Mouse (Mus musculus) forebrain, embryonic 10.5 days (tissue): Measurements from ENCODE around the gene Opcml. TPM values are rescaled to one million over a fixed set of nuclear protein-coding genes. Genes with fewer than 3 reads are reported as not detected.

Experiments
- DNase-seq: peaks from one replicate; pipeline ENCODE4 v3.0.0-alpha.2; 2017; ENCODE audit warnings: low spot score; ENCODE audit errors: extremely low spot score
- H3K27ac ChIP-seq: fragments of 300-500 bp; sonication (generic); 2 replicates; pipeline ENCODE4 v1.5.1; 2016; ENCODE audit warnings: mild to moderate bottlenecking
- H3K27me3 ChIP-seq: fragments of 300-500 bp; sonication (generic); 2 replicates; pipeline ENCODE4 v1.6.1; 2016; ENCODE audit warnings: mild to moderate bottlenecking; ENCODE audit not compliant: poor library complexity, severe bottlenecking
- H3K36me3 ChIP-seq: fragments of 300-500 bp; sonication (generic); replicated peaks from 2 replicates; pipeline ENCODE4 v1.6.1; 2016; ENCODE audit warnings: mild to moderate bottlenecking, moderate library complexity
- H3K4me1 ChIP-seq: fragments of 300-500 bp; sonication (generic); 2 replicates; pipeline ENCODE4 v1.6.1; 2016
- H3K4me3 ChIP-seq: fragments of 300-500 bp; sonication (generic); 2 replicates; pipeline ENCODE4 v1.5.1; 2016; ENCODE audit warnings: mild to moderate bottlenecking, moderate library complexity
- H3K9me3 ChIP-seq: fragments of 300-500 bp; sonication (generic); 2 replicates; pipeline ENCODE4 v1.6.1; 2016; ENCODE audit warnings: mild to moderate bottlenecking, moderate library complexity
- WGBS: fragments of 180-500 bp; shearing (Covaris S2); methylation state at CpG from one replicate; pipeline ENCODE4 v1.1.7; 2016; 5-methylcytosine and 5-hydroxymethylcytosine counted together
- polyA plus RNA-seq: library from polyadenylated mRNA; unstranded; fragments of >200 nt; fragmentation: Nextera tagmentation; extraction: Ambion mirVana; gene quantifications from 2 replicates; pipeline ENCODE4 v1.2.1, GENCODE M21; 2016

The Opcml gene
- polyA plus RNA-seq, 1 experiment from 2014 or later: 1.4 TPM

GRCm38 (mm10) chr9:28548189-28548588 is 757.6 kb downstream of the Opcml start:
- Histone ChIP-seq H3K4me1 (peaks cover 6% of the 10 kb centered on the region), H3K27ac (0 out of 2 replicates have a peak overlapping the region, but pooled peaks have one; percentile 20), H3K36me3 (no peaks in the 10 kb centered on the region), H3K27me3 (no peaks in the 10 kb centered on the region), H3K9me3 (no peaks in the 10 kb centered on the region), H3K4me3 (no peak overlapping the region)
- no peak for DNase-seq
- WGBS: 59% methylated on average over 9 of the region's 9 CpGs

GRCm38 (mm10) chr9:28552387-28553182 is 762.0 kb downstream of the Opcml start:
- no peaks in the 10 kb centered on the region for H3K9me3 ChIP-seq

GRCm38 (mm10) chr9:28558628-28559027 is 768.1 kb downstream of the Opcml start:
- no peaks in the 10 kb centered on the region for H3K27me3 ChIP-seq
- no peak overlapping the region for H3K27ac ChIP-seq
- no peak overlapping the region for H3K4me3 ChIP-seq
- no peak for DNase-seq
- H3K4me1 ChIP-seq: peaks cover 4% of the 10 kb centered on the region; the same call in 1 of the 2 replicates
- WGBS: 87% methylated on average over 2 of the region's 2 CpGs
- no peaks in the 10 kb centered on the region for H3K9me3 ChIP-seq
- H3K36me3 ChIP-seq: no peaks in the 10 kb centered on the region

More at GRCm38 (mm10) chr9:28552387-28553182, 762.0 kb downstream of the Opcml start:
- no peak for DNase-seq
- no peaks in the 10 kb centered on the region for H3K36me3 ChIP-seq
- 91% methylated on average over 1 of the region's 1 CpGs for WGBS
- no peak overlapping the region for H3K4me3 ChIP-seq
- H3K27ac ChIP-seq: no peak overlapping the region
- peaks cover 6% of the 10 kb centered on the region for H3K4me1 ChIP-seq
- no peaks in the 10 kb centered on the region for H3K27me3 ChIP-seq

GRCm38 (mm10) chr9:28561761-28562160 is 771.2 kb downstream of the Opcml start:
- no peak overlapping the region for H3K4me3 ChIP-seq
- H3K36me3 ChIP-seq: no peaks in the 10 kb centered on the region
- 73% methylated on average over 6 of the region's 6 CpGs for WGBS
- no peak overlapping the region for H3K27ac ChIP-seq
- no peaks in the 10 kb centered on the region for H3K27me3 ChIP-seq
- peaks cover 4% of the 10 kb centered on the region; the same call in 1 of the 2 replicates for H3K4me1 ChIP-seq
- no peaks in the 10 kb centered on the region for H3K9me3 ChIP-seq
- no peak for DNase-seq

- H3K9me3 ChIP-seq: no peaks in the 10 kb centered on the region
- 81% methylated on average over 14 of the region's 14 CpGs for WGBS
- no peak overlapping the region for H3K27ac ChIP-seq
- no peak for DNase-seq
- peaks cover 4% of the 10 kb centered on the region; the same call in 1 of the 2 replicates for H3K4me1 ChIP-seq
- no peaks in the 10 kb centered on the region for H3K27me3 ChIP-seq
- H3K4me3 ChIP-seq: no peak overlapping the region
- no peaks in the 10 kb centered on the region for H3K36me3 ChIP-seq
Observed at GRCm38 (mm10) chr9:28563066-28563683, 772.6 kb downstream of the Opcml start.

GRCm38 (mm10) chr9:28569041-28569522 is 778.5 kb downstream of the Opcml start:
- no peaks in the 10 kb centered on the region for H3K36me3 ChIP-seq
- H3K4me1 ChIP-seq: peaks cover 14% of the 10 kb centered on the region
- 35% methylated on average over 8 of the region's 8 CpGs for WGBS
- H3K27ac ChIP-seq: peak overlapping the region; percentile 20; the same call in 1 of the 2 replicates
- no peaks in the 10 kb centered on the region for H3K9me3 ChIP-seq
- H3K4me3 ChIP-seq: no peak overlapping the region
- no peak for DNase-seq
- H3K27me3 ChIP-seq: no peaks in the 10 kb centered on the region

GRCm38 (mm10) chr9:28569776-28570175 is 779.2 kb downstream of the Opcml start:
- no peaks in the 10 kb centered on the region for H3K36me3 ChIP-seq
- no peaks in the 10 kb centered on the region for H3K27me3 ChIP-seq
- no peaks in the 10 kb centered on the region for H3K9me3 ChIP-seq
- DNase-seq: no peak
- H3K27ac ChIP-seq: no peak overlapping the region
- H3K4me3 ChIP-seq: no peak overlapping the region
- 49% methylated on average over 2 of the region's 2 CpGs for WGBS
- peaks cover 14% of the 10 kb centered on the region for H3K4me1 ChIP-seq

GRCm38 (mm10) chr9:28571682-28572081 is 781.1 kb downstream of the Opcml start:
- peaks cover 14% of the 10 kb centered on the region for H3K4me1 ChIP-seq
- WGBS: 82% methylated on average over 2 of the region's 2 CpGs
- H3K27me3 ChIP-seq: no peaks in the 10 kb centered on the region
- H3K27ac ChIP-seq: no peak overlapping the region
- no peak overlapping the region for H3K4me3 ChIP-seq
- H3K9me3 ChIP-seq: no peaks in the 10 kb centered on the region
- H3K36me3 ChIP-seq: no peaks in the 10 kb centered on the region
- DNase-seq: no peak

- Histone ChIP-seq H3K4me3 (no peak overlapping the region), H3K27ac (no peak overlapping the region), H3K4me1 (peaks cover 14% of the 10 kb centered on the region), H3K27me3 (no peaks in the 10 kb centered on the region), H3K36me3 (no peaks in the 10 kb centered on the region), H3K9me3 (no peaks in the 10 kb centered on the region)
- no peak for DNase-seq
- 87% methylated on average over 9 of the region's 9 CpGs for WGBS
Observed at GRCm38 (mm10) chr9:28572136-28572774, 781.7 kb downstream of the Opcml start.

- Histone ChIP-seq H3K4me3 (no peak overlapping the region), H3K9me3 (no peaks in the 10 kb centered on the region), H3K27ac (no peak overlapping the region), H3K36me3 (no peaks in the 10 kb centered on the region), H3K4me1 (no peaks in the 10 kb centered on the region), H3K27me3 (no peaks in the 10 kb centered on the region)
- DNase-seq: no peak
Observed at GRCm38 (mm10) chr9:28578730-28579129, 788.2 kb downstream of the Opcml start.

GRCm38 (mm10) chr9:28587253-28587652 is 796.7 kb downstream of the Opcml start:
- no peak overlapping the region for H3K27ac ChIP-seq
- no peak for DNase-seq

GRCm38 (mm10) chr9:28587857-28588388 is 797.3 kb downstream of the Opcml start:
- WGBS: 83% methylated on average over 4 of the region's 4 CpGs
- H3K27ac ChIP-seq: no peak overlapping the region
- H3K36me3 ChIP-seq: no peaks in the 10 kb centered on the region
- DNase-seq: no peak
- no peaks in the 10 kb centered on the region for H3K9me3 ChIP-seq
- no peak overlapping the region for H3K4me3 ChIP-seq
- H3K4me1 ChIP-seq: peaks cover 15% of the 10 kb centered on the region
- no peaks in the 10 kb centered on the region for H3K27me3 ChIP-seq

More at GRCm38 (mm10) chr9:28587253-28587652, 796.7 kb downstream of the Opcml start:
- no peaks in the 10 kb centered on the region for H3K9me3 ChIP-seq
- no peaks in the 10 kb centered on the region for H3K27me3 ChIP-seq
- no peaks in the 10 kb centered on the region for H3K36me3 ChIP-seq
- WGBS: 88% methylated on average over 3 of the region's 3 CpGs
- H3K4me1 ChIP-seq: peaks cover 9% of the 10 kb centered on the region
- H3K4me3 ChIP-seq: no peak overlapping the region
